Mouse (Mus musculus) spleen, postnatal 36 days (tissue): ENCODE measurements around the gene Olfr44.

Experiments used
- DNase-seq, 2 experiments: peaks; one replicate each; pipeline ENCODE4 v3.0.0; 2022; ENCODE audit warnings: low spot score in 2 of 2, mixed read lengths in 1 of 2

Olfr44 gene

DNA sequence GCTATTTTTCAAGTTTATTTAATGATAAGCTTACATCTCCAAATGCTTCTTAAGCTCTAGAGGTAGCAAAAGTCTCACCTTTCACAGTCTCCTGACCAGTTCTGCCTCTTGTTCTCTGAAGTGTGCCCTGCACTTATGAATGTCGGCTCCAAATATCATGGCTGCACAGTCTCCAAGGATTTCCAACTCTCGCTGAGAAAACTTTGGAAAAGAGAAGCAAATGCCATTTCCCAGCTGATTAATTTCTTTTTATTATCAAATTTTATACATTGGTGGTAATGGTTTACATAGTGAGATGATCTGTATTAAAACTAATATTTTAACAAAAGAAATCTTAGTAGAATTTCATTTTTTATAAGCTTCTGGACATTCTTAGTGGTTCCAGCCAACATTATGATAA, at the start of gene Olfr44:
Gene Olfr44, minus strand, starts transcription at position 101 of the 400 bp plus-strand sequence.
- no peak for DNase-seq

DNA sequence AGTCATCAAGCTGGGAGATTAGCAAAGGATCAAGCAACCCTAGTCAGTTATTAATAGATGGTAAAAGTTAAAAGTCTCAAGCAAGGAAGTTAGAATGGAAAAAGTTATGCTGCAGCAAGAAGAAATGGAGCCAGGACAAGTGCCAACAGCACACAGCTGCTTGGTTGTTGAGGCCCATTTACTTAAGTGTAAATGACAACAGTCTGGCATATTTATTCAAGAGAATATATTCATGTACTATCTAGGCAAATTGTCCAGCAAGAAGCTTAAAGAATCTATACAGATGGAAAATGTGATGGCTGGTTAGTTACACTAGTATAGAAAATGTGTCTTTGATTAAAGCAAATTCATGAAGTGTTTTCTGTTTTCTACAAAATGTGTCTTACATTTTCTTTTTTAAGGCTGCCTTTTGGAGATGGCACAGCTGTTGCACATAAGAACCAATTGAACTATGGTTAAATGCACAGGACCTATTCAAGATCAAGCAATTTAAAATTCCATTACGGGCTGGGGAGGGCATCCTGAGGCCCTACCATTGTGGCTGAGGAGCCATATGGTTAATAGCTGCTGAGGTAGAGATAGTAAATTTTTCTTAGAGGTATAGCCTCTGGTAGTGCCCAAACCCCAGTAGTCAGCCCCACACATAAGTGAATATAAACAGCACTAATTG, 30.0 kb upstream of the Olfr44 start:
- no peak for DNase-seq

DNA sequence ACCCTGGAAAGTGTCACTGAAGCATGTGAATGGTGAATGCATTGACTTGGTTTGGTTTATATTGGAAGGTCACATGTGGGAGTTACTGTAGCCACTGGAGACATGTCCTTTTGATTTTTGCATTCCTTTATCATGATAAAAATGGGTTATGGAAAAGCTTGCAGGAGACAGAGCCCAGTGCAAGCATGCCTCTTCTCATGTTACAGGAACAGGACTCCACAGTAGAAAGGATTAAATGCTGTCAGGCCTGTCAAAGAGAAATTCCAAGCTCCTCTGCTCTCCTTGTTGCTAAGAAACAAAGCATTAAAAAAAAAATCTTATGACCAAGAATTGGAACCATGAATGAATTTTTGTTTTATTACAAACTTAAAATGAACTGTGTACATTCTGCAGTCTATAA, 24.8 kb upstream of the Olfr44 start:
- no peak for DNase-seq

DNA sequence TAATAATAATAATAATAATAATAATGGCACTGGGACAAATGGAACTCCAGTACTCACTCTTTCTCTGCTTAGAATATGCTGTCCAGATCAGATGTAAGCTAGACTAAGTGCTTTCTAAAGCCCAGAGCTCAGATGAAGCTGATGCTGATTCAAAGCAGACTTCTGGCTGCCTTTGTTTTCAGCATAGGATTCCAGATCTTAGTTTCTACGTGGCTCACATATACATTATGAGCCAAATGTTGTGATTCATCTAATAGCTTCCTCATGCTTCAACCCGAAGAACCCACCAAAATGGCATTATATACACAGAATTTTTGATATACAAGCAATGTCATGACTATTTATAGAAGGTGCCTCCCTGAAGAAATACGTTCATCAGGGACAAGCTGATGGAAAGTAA, 21.7 kb upstream of the Olfr44 start, which contains the start of gene Olfr957:
Gene Olfr957, minus strand, starts transcription at position 279 of the 400 bp plus-strand sequence.
- no peak for DNase-seq

DNA sequence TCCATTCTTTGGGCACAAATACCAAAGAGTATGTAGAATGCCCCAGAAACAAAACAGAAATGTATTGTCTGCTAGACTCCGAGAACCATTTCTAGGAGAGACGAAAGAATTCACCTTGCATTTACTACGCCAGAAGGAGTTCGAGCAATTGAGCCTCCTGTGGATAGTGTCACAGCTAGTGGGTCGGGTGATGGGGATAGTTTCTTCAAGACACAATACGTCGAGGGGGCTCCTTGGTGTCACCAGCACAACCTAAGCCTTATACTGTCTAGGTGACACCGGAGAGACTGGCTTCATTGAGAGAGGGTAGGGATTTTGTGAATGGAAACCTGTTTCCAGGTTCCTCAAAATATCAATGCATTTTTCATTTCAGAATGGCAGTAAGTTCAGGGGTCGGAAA, 15.6 kb upstream of the Olfr44 start:
- no peak for DNase-seq

DNA sequence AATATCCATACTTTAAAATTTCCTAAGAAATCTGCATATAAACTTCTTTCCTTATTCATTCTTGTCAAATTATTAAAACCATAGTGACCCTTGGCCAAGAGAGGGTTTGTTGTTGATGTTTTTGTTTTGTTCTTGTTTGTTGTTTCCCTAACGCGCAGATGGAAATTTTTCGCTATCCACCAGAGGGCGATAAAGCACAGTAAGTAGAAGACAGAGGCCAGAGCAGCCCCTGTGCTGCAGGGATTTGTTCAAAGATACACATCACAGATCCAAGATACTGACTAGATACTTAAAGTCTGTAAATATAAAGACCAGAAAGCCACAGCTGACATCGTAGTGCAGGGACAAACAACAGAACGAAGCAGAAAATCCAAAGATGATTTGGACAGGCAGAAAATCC, 15.2 kb upstream of the Olfr44 start:
- DNase-seq, result no peak

DNA sequence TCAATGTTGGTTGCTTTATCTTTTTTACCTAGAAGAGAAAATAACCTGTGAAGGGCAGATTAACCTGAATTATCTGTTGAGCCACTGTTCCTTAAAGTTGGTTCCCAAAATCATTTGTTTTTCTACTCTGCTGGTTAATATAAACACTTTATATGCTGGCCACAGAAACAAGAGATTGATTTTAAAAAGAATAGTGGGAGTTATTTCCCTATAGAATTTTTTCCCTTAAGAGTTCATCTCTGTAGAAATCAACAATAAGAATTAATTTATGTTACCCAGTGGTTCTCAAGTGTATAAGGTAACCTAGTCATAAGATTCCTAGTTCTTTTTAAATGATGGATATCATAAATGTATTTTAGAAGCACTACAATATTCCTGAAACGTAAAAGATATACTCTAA, 22.0 kb downstream of the Olfr44 start, which contains the start of gene Olfr955:
Gene Olfr955, minus strand, starts transcription at position 101 of the 400 bp plus-strand sequence.
- DNase-seq, result no peak

DNA sequence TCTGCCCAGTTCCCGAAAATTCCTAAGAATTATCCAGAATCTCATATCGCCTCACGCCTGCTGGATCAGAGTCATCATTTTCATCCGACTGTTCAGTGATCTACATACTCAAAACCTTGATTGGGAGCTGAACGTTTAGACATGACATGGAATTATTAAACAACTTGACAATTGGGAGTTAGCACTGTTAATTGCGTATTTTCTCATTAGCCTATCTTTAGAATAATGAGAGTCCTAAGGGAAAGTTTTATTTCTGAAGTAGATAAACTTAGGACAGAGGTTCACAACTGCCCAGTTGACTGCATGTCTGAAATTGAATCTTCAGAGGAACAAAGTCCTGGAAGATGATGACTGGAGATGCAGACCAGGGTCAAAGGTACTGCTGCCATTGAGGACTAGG, 37.4 kb downstream of the Olfr44 start, which contains the start of gene Olfr954:
Gene Olfr954, plus strand, starts transcription at position 301 of the 400 bp plus-strand sequence.
- no peak for DNase-seq
